Mouse (Mus musculus): ENCODE results near the gene Klhdc8a.

GRCm38 (mm10) chr1:132263618-132264017, 34.8 kb upstream of the Klhdc8a start:
- TF ChIP-seq CTCF (conservative IDR thresholded peaks at IDR 0.05; ENCODE audit: low read length) (no peak), POU5F1 (IDR thresholded peaks at IDR 0.05; ENCODE audit: borderline replicate concordance, low read length) (no peak), NANOG (IDR thresholded peaks at IDR 0.05; ENCODE audit: borderline replicate concordance, low read length) (no peak)
